Mouse (Mus musculus) layer of hippocampus, postnatal 36 days (tissue): ENCODE data around the gene Slc44a2. TPM values are rescaled to one million over a fixed set of nuclear protein-coding genes. Genes with fewer than 3 reads are reported as not detected.

Source experiments
- DNase-seq, 2 experiments: peaks; one replicate each; pipeline ENCODE4 v3.0.0; 2022
- total RNA-seq, 2 experiments: library from RNA; stranded (reverse); gene quantifications; 2 replicates each; pipeline ENCODE4 v1.2.3; 2021

Gene Slc44a2
- total RNA-seq, 2 experiments from 2014 or later: 49.6 to 56.3 TPM

GRCm38 (mm10) chr9:21333523-21333922, 13.0 kb downstream of the Slc44a2 start:
- no peak for DNase-seq

- no peak for DNase-seq
Observed at GRCm38 (mm10) chr9:21334747-21335146, 14.2 kb downstream of the Slc44a2 start.

- DNase-seq: no peak
Observed at GRCm38 (mm10) chr9:21335391-21335790, 14.9 kb downstream of the Slc44a2 start.

- DNase-seq: no peak
Observed at GRCm38 (mm10) chr9:21336491-21336890, 16.0 kb downstream of the Slc44a2 start.

GRCm38 (mm10) chr9:21337652-21338051, 17.2 kb downstream of the Slc44a2 start:
- DNase-seq: no peak

GRCm38 (mm10) chr9:21340411-21340810, 19.9 kb downstream of the Slc44a2 start:
- no peak for DNase-seq

GRCm38 (mm10) chr9:21346627-21347365, 26.3 kb downstream of the Slc44a2 start:
- no peak for DNase-seq

- no peak for DNase-seq
Observed at GRCm38 (mm10) chr9:21348152-21348551, 27.7 kb downstream of the Slc44a2 start.

GRCm38 (mm10) chr9:21351178-21351577, 30.7 kb downstream of the Slc44a2 start:
- DNase-seq: no peak

GRCm38 (mm10) chr9:21351702-21352377, 31.3 kb downstream of the Slc44a2 start:
- DNase-seq: no peak

- DNase-seq: no peak
Observed at GRCm38 (mm10) chr9:21352463-21353372, 32.2 kb downstream of the Slc44a2 start.

GRCm38 (mm10) chr9:21353373-21353686, 32.8 kb downstream of the Slc44a2 start:
- DNase-seq: no peak

GRCm38 (mm10) chr9:21354796-21355195, 34.3 kb downstream of the Slc44a2 start:
- DNase-seq: no peak

GRCm38 (mm10) chr9:21356981-21357718, 36.7 kb downstream of the Slc44a2 start:
- peak in 1 of 2 experiments; percentile 56 for DNase-seq

GRCm38 (mm10) chr9:21366541-21367220, 46.2 kb downstream of the Slc44a2 start:
- peak; percentile 55 for DNase-seq

GRCm38 (mm10) chr9:21367357-21368111, 47.0 kb downstream of the Slc44a2 start, which contains the start of gene Ilf3:
TSS of gene Ilf3 (plus strand) at chr9:21367871.
- peak; percentile 100 for DNase-seq

GRCm38 (mm10) chr9:21368131-21368584, 47.7 kb downstream of the Slc44a2 start:
- peak; percentile 61 for DNase-seq

- DNase-seq: no peak
Observed at GRCm38 (mm10) chr9:21369080-21369479, 48.6 kb downstream of the Slc44a2 start.

- no peak for DNase-seq
Observed at GRCm38 (mm10) chr9:21370876-21371275, 50.4 kb downstream of the Slc44a2 start.

GRCm38 (mm10) chr9:21372508-21372907, 52.0 kb downstream of the Slc44a2 start:
- DNase-seq: no peak

- DNase-seq: no peak
Observed at GRCm38 (mm10) chr9:21379195-21379594, 58.7 kb downstream of the Slc44a2 start.
